Mouse (Mus musculus): ENCODE measurements around the gene 9130213A22Rik.

DNA sequence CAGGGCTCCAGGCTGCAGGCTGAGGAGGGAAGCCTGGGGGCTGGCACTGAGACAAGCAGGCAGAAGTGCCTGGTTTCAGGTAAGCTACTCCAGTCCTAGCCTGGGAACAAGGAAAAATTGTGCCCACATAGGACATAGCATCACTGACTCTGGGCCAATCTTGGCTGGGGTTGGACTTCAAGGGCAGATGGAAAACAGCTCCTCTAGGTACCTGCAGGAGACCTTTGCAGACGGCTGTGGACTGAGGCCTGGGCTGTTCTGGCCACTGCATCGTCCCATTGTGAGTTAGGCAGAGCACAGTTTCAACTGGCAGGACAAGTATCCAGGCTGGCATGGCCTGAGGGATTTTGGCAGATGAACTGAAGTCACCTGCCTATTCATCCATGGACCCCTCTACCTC, 16.6 kb downstream of the 9130213A22Rik start:
- TF ChIP-seq POLR2A (IDR thresholded peaks at IDR 0.05; ENCODE audit: low read depth, low read length) (no peak), CTCF (IDR thresholded peaks at IDR 0.05; ENCODE audit: borderline replicate concordance, insufficient read depth, low read length) (no peak)

Measured in embryonic fibroblast, embryonic 13.5 days (primary cell).